Mouse (Mus musculus): ENCODE measurements at regions not wholly inside any gene's neighbourhood (a gene's known extent, or its start where the extent isn't known, plus 50 kb on each side); places are given as distances from the start of the nearest gene placed in this dataset.

- DNase-seq (ENCODE audit: low spot score in 2 of 2), result no peak
These were observed 232.7 kb downstream of the Sis start for GRCm38 (mm10) chr3:72735011-72735410.

- DNase-seq (ENCODE audit: low spot score in 2 of 2), result no peak
These were observed 240.3 kb downstream of the Sis start for GRCm38 (mm10) chr3:72727403-72727802.

GRCm38 (mm10) chr3:72713806-72714205, 253.9 kb downstream of the Sis start:
- no peak for DNase-seq (ENCODE audit: low spot score in 2 of 2)

GRCm38 (mm10) chr3:72685937-72686336, 281.7 kb downstream of the Sis start:
- DNase-seq (ENCODE audit: low spot score in 2 of 2), result no peak

- DNase-seq (ENCODE audit: low spot score in 2 of 2), result no peak
These were observed 308.5 kb downstream of the Sis start for GRCm38 (mm10) chr3:72659194-72659593.

GRCm38 (mm10) chr3:72630069-72630468, 337.6 kb downstream of the Sis start:
- no peak for DNase-seq (ENCODE audit: low spot score in 2 of 2)

- DNase-seq (ENCODE audit: low spot score in 2 of 2), result peak; percentile 13 to 20
These were observed 346.9 kb downstream of the Sis start for GRCm38 (mm10) chr3:72620802-72621201.

- no peak for DNase-seq (ENCODE audit: low spot score in 2 of 2)
These were observed 347.8 kb downstream of the Sis start for GRCm38 (mm10) chr3:72619862-72620261.

GRCm38 (mm10) chr3:72603718-72604359, 363.8 kb downstream of the Sis start:
- no peak for DNase-seq (ENCODE audit: low spot score in 2 of 2)

Data from left cerebral cortex, adult 9 months (tissue).